Mouse (Mus musculus): ENCODE results near the gene Prtn3. TPM values are rescaled to one million over a fixed set of nuclear protein-coding genes. Genes with fewer than 3 reads are reported as not detected.

The Prtn3 gene
- polyA plus RNA-seq, 1 experiment from 2014 or later = 5.6 TPM

DNA sequence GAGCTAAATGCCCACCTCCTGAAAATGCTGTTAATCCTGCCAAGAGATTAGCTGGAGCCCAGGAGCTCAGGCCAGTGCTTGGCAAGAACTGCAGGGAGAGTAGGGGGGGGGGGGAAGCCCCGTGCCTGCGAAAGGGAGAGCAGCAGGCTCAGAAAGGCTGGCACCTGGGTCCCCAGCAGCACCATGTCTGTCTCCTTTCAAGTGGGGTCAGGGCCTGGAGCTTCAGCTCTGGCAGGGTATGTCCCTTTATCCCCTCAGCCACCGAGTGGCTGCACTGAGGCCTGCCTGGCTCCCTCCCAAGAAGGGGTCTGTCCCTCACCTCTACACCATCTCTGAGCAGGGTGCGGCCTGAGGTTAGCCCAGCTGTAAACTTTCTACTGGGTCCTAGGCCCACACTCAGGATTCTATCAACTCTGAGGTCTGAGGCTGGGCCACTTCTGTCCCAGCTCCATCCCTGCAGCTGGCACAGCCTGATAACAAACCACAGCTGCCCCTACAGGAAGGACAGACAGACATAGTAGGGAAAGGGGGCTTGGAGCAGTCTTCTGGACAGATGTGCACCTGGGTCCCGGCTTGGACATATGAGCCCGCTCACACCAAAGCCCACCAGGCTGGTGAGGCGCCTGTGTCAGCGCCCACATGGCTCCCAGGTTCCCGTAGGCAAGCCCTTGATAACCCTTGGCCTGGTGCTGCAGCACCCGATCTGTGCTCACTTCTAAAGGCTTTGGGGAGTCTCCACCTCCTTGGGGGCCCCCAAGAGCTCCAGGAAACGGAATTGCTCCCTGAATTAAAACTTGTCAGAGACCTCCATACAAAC lies 40.1 kb downstream of the Prtn3 start:
- WGBS = 69% methylated on average over 11 of the region's 11 CpGs
- ATAC-seq (ENCODE audit: insufficient number of reproducible peaks, low FRiP score, low TSS enrichment, low read depth) = no peak
- no peak overlapping the region for H3K4me3 ChIP-seq (replicated peaks)
- H3K4me1 ChIP-seq = peaks cover 58% of the 10 kb centered on the region
- no peak overlapping the region for H3K27ac ChIP-seq (replicated peaks)
- H3K9ac ChIP-seq = peak overlapping the region; percentile 0; the same call in 1 of the 2 replicates
- no peak overlapping the region for H3K4me2 ChIP-seq (replicated peaks)
- H3K27me3 ChIP-seq = peaks cover 20% of the 10 kb centered on the region
- H3K36me3 ChIP-seq = peaks cover 18% of the 10 kb centered on the region
- no peaks in the 10 kb centered on the region for H3K9me3 ChIP-seq (replicated peaks)

DNA sequence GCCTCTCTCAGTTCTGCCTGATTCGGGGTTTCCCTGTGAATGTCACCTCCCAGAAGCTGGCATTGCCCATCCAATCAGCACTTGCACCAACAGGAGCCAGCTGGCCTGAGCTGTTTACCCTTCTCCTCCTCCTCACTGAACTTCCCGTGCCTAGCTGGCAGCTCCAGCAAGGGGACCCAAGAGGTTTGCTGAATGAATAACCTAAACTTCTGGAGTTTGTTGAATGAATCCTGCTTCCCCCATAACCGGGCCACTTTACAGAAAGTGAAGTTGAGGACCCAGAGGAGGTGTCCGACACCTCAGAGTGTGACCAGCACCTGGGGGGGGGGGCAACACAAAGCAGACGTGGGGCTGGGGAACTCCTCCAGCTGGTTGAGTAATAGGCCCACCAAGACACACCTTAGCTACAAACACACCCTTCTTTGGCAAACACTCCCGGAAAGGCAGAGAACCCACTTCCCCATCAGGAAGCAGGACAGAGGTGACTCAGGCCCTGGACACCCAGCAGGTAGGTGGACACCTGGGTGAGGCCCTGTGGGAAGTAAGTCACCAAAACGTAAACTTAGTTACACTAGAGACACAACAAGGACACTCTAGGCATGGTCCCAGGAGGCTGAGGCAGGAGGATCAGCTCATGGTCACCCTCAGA lies 40.8 kb downstream of the Prtn3 start:
- Histone ChIP-seq H3K27ac (replicated peaks) (peak overlapping the region; percentile 34; the same call in 1 of the 2 replicates), H3K4me3 (replicated peaks) (no peak overlapping the region), H3K36me3 (peaks cover 18% of the 10 kb centered on the region), H3K9ac (peak overlapping the region; percentile 0; the same call in 1 of the 2 replicates), H3K27me3 (peaks cover 27% of the 10 kb centered on the region), H3K9me3 (replicated peaks) (no peaks in the 10 kb centered on the region), H3K4me2 (replicated peaks) (peak overlapping the region; percentile 91; the same call in 1 of the 2 replicates), H3K4me1 (peaks cover 57% of the 10 kb centered on the region)
- ATAC-seq (ENCODE audit: insufficient number of reproducible peaks, low FRiP score, low TSS enrichment, low read depth) = no peak
- 56% methylated on average over 7 of the region's 7 CpGs for WGBS

DNA sequence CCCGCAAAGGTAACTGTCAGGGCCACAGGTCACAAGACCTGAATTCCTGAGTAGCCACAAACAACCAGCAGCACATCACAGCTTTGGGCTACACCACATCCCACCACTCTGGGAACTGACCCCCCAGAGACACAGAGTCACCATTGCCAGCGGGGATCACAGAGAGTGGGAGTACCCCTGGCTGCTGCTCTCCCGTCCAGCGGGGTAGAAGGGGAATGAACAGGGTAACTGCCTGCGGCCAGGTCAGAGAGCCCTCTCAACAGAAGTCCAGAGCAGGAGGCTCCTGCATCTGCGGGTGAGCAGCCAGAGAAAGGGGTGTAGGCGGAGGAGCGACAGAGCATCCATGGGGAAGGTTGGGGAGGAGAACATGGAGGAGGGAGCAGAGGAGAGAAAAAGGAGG lies 41.8 kb downstream of the Prtn3 start:
- Histone ChIP-seq H3K9ac (peak overlapping the region; percentile 99), H3K4me2 (replicated peaks) (peak overlapping the region; percentile 91), H3K9me3 (replicated peaks) (no peaks in the 10 kb centered on the region), H3K4me1 (peaks cover 68% of the 10 kb centered on the region), H3K27ac (replicated peaks) (peak overlapping the region; percentile 82; the same call in 1 of the 2 replicates), H3K36me3 (peaks cover 12% of the 10 kb centered on the region), H3K4me3 (replicated peaks) (peak overlapping the region; percentile 87), H3K27me3 (peaks cover 37% of the 10 kb centered on the region)
- no peak for ATAC-seq (ENCODE audit: insufficient number of reproducible peaks, low FRiP score, low TSS enrichment, low read depth)
- 11% methylated on average over 8 of the region's 8 CpGs for WGBS

GRCm38 (mm10) chr10:79916808-79917531 lies 42.7 kb downstream of the Prtn3 start, which contains the start of gene Kiss1r:
Gene Kiss1r, plus strand, starts transcription at chr10:79916971.
- Histone ChIP-seq H3K4me3 (replicated peaks) (peak within 1 kb of the TSS; percentile 87), H3K36me3 (peaks cover 4% of the 10 kb centered on the region), H3K4me1 (peaks cover 76% of the 10 kb centered on the region), H3K4me2 (replicated peaks) (peak within 1 kb of the TSS; percentile 91), H3K27me3 (peaks cover 46% of the 10 kb centered on the region), H3K9me3 (replicated peaks) (no peaks in the 10 kb centered on the region), H3K9ac (peak within 1 kb of the TSS; percentile 99), H3K27ac (replicated peaks) (peak within 1 kb of the TSS; percentile 82)
- WGBS = 2% methylated on average over 42 of the region's 42 CpGs
- peak; percentile 84 for ATAC-seq (ENCODE audit: insufficient number of reproducible peaks, low FRiP score, low TSS enrichment, low read depth)

DNA sequence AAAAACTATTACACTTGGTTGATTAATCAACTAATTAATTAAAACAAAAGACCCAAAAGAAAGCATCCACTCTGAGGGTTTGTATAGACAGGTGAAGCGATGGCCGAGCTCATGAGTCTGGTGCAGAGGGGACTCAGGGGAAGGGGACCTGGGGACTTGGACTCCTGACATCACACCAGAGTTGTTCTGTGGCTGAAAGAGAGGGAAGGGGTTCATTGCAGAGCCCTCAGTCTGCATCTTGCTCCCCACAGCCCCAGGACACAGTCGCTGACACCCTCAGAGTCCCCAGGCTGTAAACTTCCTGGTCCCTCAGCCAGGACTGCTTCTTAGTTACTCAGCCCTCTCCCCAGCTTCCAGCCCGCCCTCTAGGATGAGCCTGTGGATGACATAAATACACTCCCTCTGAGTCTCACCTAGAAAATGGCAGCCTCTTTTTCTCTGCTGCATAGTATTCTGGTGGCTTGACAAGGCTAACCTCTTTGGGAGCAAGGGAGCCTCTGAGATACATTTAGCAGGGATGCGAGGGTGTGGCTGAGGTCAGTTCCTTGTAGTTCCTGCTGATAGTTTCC lies 43.3 kb downstream of the Prtn3 start:
- peaks cover 52% of the 10 kb centered on the region for H3K27me3 ChIP-seq
- peak overlapping the region; percentile 91 for H3K4me2 ChIP-seq (replicated peaks)
- ATAC-seq (ENCODE audit: insufficient number of reproducible peaks, low FRiP score, low TSS enrichment, low read depth) = no peak
- H3K9ac ChIP-seq = 0 out of 2 replicates have a peak overlapping the region, but pooled peaks have one; percentile 99
- H3K4me1 ChIP-seq = peaks cover 71% of the 10 kb centered on the region
- peak overlapping the region; percentile 87 for H3K4me3 ChIP-seq (replicated peaks)
- no peaks in the 10 kb centered on the region for H3K9me3 ChIP-seq (replicated peaks)
- WGBS = 61% methylated on average over 5 of the region's 5 CpGs
- H3K36me3 ChIP-seq = no peaks in the 10 kb centered on the region
- H3K27ac ChIP-seq (replicated peaks) = no peak overlapping the region

DNA sequence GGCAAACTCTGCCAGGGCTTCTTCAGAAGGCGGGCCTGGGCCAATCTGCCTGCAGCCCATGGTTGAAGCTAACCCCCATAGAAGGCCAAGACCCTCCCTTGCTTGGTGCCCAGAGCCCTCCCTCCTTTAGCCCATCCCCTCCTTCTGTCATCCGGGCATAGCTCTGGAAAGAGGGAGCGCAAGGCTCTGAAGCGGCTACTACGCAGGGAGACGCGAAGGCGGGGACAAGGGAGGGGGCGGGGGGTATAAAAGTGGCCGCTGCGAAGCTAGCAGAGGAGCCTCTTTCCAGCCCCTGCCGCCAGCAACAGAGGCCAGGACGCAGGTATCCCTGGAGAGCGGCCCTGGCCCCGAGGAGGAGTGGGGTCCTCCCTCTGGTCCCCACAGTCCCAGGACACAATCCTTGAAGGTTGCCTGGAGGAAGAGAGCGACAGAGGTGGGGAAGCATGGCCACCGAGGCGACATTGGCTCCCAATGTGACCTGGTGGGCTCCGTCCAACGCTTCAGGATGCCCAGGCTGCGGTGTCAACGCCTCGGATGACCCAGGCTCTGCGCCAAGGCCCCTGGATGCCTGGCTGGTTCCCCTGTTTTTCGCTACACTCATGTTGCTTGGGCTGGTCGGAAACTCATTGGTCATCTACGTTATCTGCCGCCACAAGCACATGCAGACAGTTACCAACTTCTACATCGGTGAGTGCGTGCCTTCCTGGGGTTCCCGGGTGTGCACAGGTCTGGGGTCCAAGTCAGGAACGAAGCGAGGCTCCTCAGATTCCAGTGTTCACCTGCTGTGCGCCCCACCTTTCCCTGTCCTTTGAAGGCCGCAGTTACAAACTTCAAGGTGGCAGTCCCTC lies 44.2 kb downstream of the Prtn3 start:
- Histone ChIP-seq H3K27ac (replicated peaks) (no peak overlapping the region), H3K4me2 (replicated peaks) (peak overlapping the region; percentile 16), H3K4me1 (peaks cover 66% of the 10 kb centered on the region), H3K9me3 (replicated peaks) (no peaks in the 10 kb centered on the region), H3K27me3 (peaks cover 61% of the 10 kb centered on the region), H3K9ac (no peak overlapping the region; the same call in 1 of the 2 replicates), H3K36me3 (no peaks in the 10 kb centered on the region), H3K4me3 (replicated peaks) (peak overlapping the region; percentile 18)
- no peak for ATAC-seq (ENCODE audit: insufficient number of reproducible peaks, low FRiP score, low TSS enrichment, low read depth)
- WGBS = 7% methylated on average over 34 of the region's 35 CpGs

DNA sequence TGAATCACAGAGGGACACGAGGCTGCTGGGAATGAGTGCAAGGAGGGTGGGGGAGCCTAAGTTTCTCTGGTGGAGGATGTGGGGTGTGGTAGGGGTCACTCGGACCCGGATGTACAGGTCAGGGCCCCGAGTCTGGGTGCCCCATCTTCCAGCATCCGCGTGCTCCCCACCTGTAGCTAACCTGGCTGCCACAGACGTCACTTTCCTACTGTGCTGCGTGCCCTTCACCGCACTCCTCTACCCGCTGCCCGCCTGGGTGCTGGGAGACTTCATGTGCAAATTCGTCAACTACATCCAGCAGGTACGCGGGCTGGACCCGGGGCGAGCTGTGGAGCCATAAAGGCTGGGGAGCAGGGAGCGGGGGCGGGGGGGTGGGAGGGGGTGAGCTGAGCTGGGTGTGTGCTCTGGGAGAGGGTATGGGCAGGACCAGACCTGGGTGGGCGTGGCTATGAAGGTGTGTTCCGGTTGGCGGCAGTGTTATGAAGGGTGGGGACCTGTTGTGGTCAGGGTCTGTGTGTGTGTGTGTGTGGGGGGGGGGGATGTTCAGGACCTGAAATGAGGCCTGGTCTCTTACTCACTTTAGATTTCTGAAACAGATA lies 45.1 kb downstream of the Prtn3 start:
- H3K4me2 ChIP-seq (replicated peaks) = peak overlapping the region; percentile 33

GRCm38 (mm10) chr10:79920056-79920890 lies 46.0 kb downstream of the Prtn3 start:
- H3K9me3 ChIP-seq (replicated peaks) = no peaks in the 10 kb centered on the region
- H3K36me3 ChIP-seq = no peaks in the 10 kb centered on the region
- WGBS = 17% methylated on average over 26 of the region's 26 CpGs
- H3K4me2 ChIP-seq (replicated peaks) = peak overlapping the region; percentile 46; the same call in 1 of the 2 replicates
- ATAC-seq (ENCODE audit: insufficient number of reproducible peaks, low FRiP score, low TSS enrichment, low read depth) = no peak
- H3K4me3 ChIP-seq (replicated peaks) = peak overlapping the region; percentile 25; the same call in 1 of the 2 replicates
- H3K9ac ChIP-seq = no peak overlapping the region
- H3K27me3 ChIP-seq = peaks cover 63% of the 10 kb centered on the region
- peaks cover 55% of the 10 kb centered on the region for H3K4me1 ChIP-seq
- no peak overlapping the region for H3K27ac ChIP-seq (replicated peaks)

More for the DNA sequence above, 45.1 kb downstream of the Prtn3 start:
- peaks cover 65% of the 10 kb centered on the region for H3K4me1 ChIP-seq
- H3K9ac ChIP-seq = no peak overlapping the region
- peak overlapping the region; percentile 18 for H3K4me3 ChIP-seq (replicated peaks)
- ATAC-seq (ENCODE audit: insufficient number of reproducible peaks, low FRiP score, low TSS enrichment, low read depth) = no peak
- H3K27ac ChIP-seq (replicated peaks) = no peak overlapping the region
- H3K36me3 ChIP-seq = no peaks in the 10 kb centered on the region
- peaks cover 63% of the 10 kb centered on the region for H3K27me3 ChIP-seq
- WGBS = 2% methylated on average over 21 of the region's 21 CpGs
- H3K9me3 ChIP-seq (replicated peaks) = no peaks in the 10 kb centered on the region

- Histone ChIP-seq H3K27ac (replicated peaks) (no peak within 1 kb of the TSS), H3K9me3 (replicated peaks) (no peaks in the 10 kb centered on the region), H3K4me3 (replicated peaks) (peak within 1 kb of the TSS; percentile 25), H3K36me3 (no peaks in the 10 kb centered on the region), H3K4me2 (replicated peaks) (peak within 1 kb of the TSS; percentile 46), H3K9ac (no peak within 1 kb of the TSS), H3K27me3 (peaks cover 63% of the 10 kb centered on the region), H3K4me1 (peaks cover 54% of the 10 kb centered on the region)
- WGBS = 5% methylated on average over 41 of the region's 41 CpGs
- no peak for ATAC-seq (ENCODE audit: insufficient number of reproducible peaks, low FRiP score, low TSS enrichment, low read depth)
Observed at GRCm38 (mm10) chr10:79920958-79921535, 46.8 kb downstream of the Prtn3 start, which contains the start of gene R3hdm4. Gene R3hdm4, minus strand, starts transcription at chr10:79921208.
